In genomic region chr2:129729681-129730080, GRCm38 (mm10) we compare ENCODE assay signal across 21 mouse cellular contexts. TPM values are rescaled to one million over a fixed set of nuclear protein-coding genes. Genes with fewer than 3 reads are reported as not detected.
DNase-seq lines count a peak whose midpoint lies in the region; ATAC-seq and TF ChIP-seq lines count a peak whose summit lies in the region.
"Had no signal": no experiment of that assay in that cellular context is flagged by ENCODE, and none has a peak within 500 bp of the region (broad histone marks: within the 10 kb centered on the region; RNA-seq: fewer than 3 reads in every experiment).

No protein-coding gene starts in this region.

- H3K27me3 ChIP-seq in intestine, postnatal 0 days (replicated peaks; ENCODE audit: control insufficient read depth, insufficient read depth, low read length): no peaks in the 10 kb centered on the region
- no peaks in the 10 kb centered on the region for H3K27me3 ChIP-seq in intestine, embryonic 16.5 days (replicated peaks; ENCODE audit: control insufficient read depth, insufficient read depth, low read length)
- H3K27me3 ChIP-seq: embryonic facial prominence, embryonic 13.5 days; forebrain, embryonic 12.5 days; heart, embryonic 15.5 days; limb, embryonic 15.5 days; midbrain, embryonic 15.5 days had no signal

- TF ChIP-seq CTCF in intestine, postnatal 0 days (IDR thresholded peaks at IDR 0.05; ENCODE audit: low read depth): peak; percentile 37; the same call in 1 of the 2 replicates
- no peak for TF ChIP-seq CTCF in lung, adult 2 months (IDR thresholded peaks at IDR 0.05; ENCODE audit: insufficient read depth, low read length)

- H3K27ac ChIP-seq in intestine, postnatal 0 days (ENCODE audit: low read depth, low read length): no peak overlapping the region
- no peak overlapping the region for H3K27ac ChIP-seq in intestine, embryonic 16.5 days (ENCODE audit: low read length)
- H3K27ac ChIP-seq: embryonic facial prominence, embryonic 13.5 days; forebrain, embryonic 12.5 days; heart, embryonic 15.5 days; hindbrain, postnatal 0 days; kidney, postnatal 0 days; limb, embryonic 15.5 days; macrophage; midbrain, embryonic 15.5 days had no signal

- no peaks in the 10 kb centered on the region for H3K4me1 ChIP-seq in intestine, postnatal 0 days (replicated peaks; ENCODE audit: control insufficient read depth, insufficient read depth, low read length)
- H3K4me1 ChIP-seq in intestine, embryonic 16.5 days (ENCODE audit: control insufficient read depth, insufficient read depth, low read length): no peaks in the 10 kb centered on the region
- H3K4me1 ChIP-seq in lung, adult 2 months (ENCODE audit: control insufficient read depth, insufficient read depth, low read length): no peaks in the 10 kb centered on the region
- H3K4me1 ChIP-seq: embryonic facial prominence, embryonic 13.5 days; forebrain, embryonic 12.5 days; heart, embryonic 15.5 days; limb, embryonic 15.5 days; midbrain, embryonic 15.5 days had no signal

- TF ChIP-seq POLR2A in lung, adult 2 months (IDR thresholded peaks at IDR 0.05; ENCODE audit: borderline replicate concordance, extremely low read depth, low read depth, low read length): no peak

- no peak overlapping the region for H3K9ac ChIP-seq in intestine, postnatal 0 days (ENCODE audit: low read depth, low read length)
- no peak overlapping the region for H3K9ac ChIP-seq in intestine, embryonic 16.5 days (ENCODE audit: low read depth, low read length)
- H3K9ac ChIP-seq: embryonic facial prominence, embryonic 13.5 days; forebrain, embryonic 12.5 days; heart, embryonic 15.5 days; limb, embryonic 15.5 days; midbrain, embryonic 15.5 days had no signal

- WGBS in intestine, postnatal 0 days: 85% methylated on average over 1 of the region's 1 CpGs
- 90% methylated on average over 1 of the region's 1 CpGs for WGBS in intestine, embryonic 16.5 days
- WGBS in lung, adult 2 months: 72% methylated on average over 1 of the region's 1 CpGs

- H3K36me3 ChIP-seq in intestine, postnatal 0 days (ENCODE audit: control insufficient read depth, insufficient read depth): no peaks in the 10 kb centered on the region
- H3K36me3 ChIP-seq in intestine, embryonic 16.5 days (ENCODE audit: control insufficient read depth, insufficient read depth, low read length): no peaks in the 10 kb centered on the region
- H3K36me3 ChIP-seq: embryonic facial prominence, embryonic 13.5 days; forebrain, embryonic 12.5 days; heart, embryonic 15.5 days; limb, embryonic 15.5 days; midbrain, embryonic 15.5 days had no signal

- ATAC-seq in intestine, postnatal 0 days: no peak
- no peak for ATAC-seq in intestine, embryonic 16.5 days
- ATAC-seq: hindbrain, postnatal 0 days; midbrain, embryonic 15.5 days had no signal

- DNase-seq in adrenal gland, postnatal 14 days: peak; percentile 9
- DNase-seq in adrenal gland, adult 8-10 months: no peak
- peak; percentile 26 for DNase-seq in lung, postnatal 36 days
- no peak for DNase-seq in lung, adult 2 months
- peak; percentile 10 for DNase-seq in skeletal muscle tissue, adult 2 months (ENCODE audit: low read depth, low spot score)
- no peak for DNase-seq in urinary bladder, adult 18-20 months (ENCODE audit: low spot score in 2 of 2)
- DNase-seq: B cell, adult 2 months; cerebellum, adult 9-10 months; retina, postnatal 1 day; thymus, postnatal 14 days had no signal

- no peak overlapping the region for H3K4me3 ChIP-seq in intestine, postnatal 0 days (ENCODE audit: low read depth, low read length)
- H3K4me3 ChIP-seq in intestine, embryonic 16.5 days (ENCODE audit: low read length): no peak overlapping the region
- H3K4me3 ChIP-seq in lung, adult 2 months (replicated peaks; ENCODE audit: extremely low read depth, low read depth, low read length): no peak overlapping the region
- H3K4me3 ChIP-seq: embryonic facial prominence, embryonic 13.5 days; forebrain, embryonic 12.5 days; heart, embryonic 15.5 days; limb, embryonic 15.5 days; midbrain, embryonic 15.5 days had no signal

- H3K4me2 ChIP-seq in intestine, postnatal 0 days (replicated peaks; ENCODE audit: low read depth): no peak overlapping the region
- H3K4me2 ChIP-seq in intestine, embryonic 16.5 days (ENCODE audit: low read depth, low read length): no peak overlapping the region
- H3K4me2 ChIP-seq: embryonic facial prominence, embryonic 13.5 days; forebrain, embryonic 12.5 days; heart, embryonic 15.5 days; limb, embryonic 15.5 days; midbrain, embryonic 15.5 days had no signal

- H3K9me3 ChIP-seq in intestine, postnatal 0 days (ENCODE audit: control insufficient read depth): no peaks in the 10 kb centered on the region
- H3K9me3 ChIP-seq in intestine, embryonic 16.5 days (ENCODE audit: control insufficient read depth, low read length): no peaks in the 10 kb centered on the region
- H3K9me3 ChIP-seq: embryonic facial prominence, embryonic 13.5 days; forebrain, embryonic 12.5 days; heart, embryonic 15.5 days; limb, embryonic 15.5 days; midbrain, embryonic 15.5 days had no signal

RNA-seq across cellular contexts. Expression of gene Pdyn, which starts 30.0 kb away (rescaled TPM):
- not detected in 2 replicates for total RNA-seq in adrenal gland, postnatal 14 days (2021)
- under 1 TPM in 3 of 4 experiments, not detected in 1; 0.14 to 0.48 (median 0.43) TPM for total RNA-seq in adrenal gland, adult 8-10 months (2022)
- 1.2 and 1.5 TPM in 2 replicates for polyA plus RNA-seq in intestine, postnatal 0 days (2015; fragmentation: Nextera tagmentation; extraction: Ambion mirVana)
- polyA plus RNA-seq in intestine, embryonic 16.5 days (2015; fragmentation: Nextera tagmentation; extraction: Ambion mirVana): 0.92 and 1.2 TPM in 2 replicates
- not detected in 2 replicates for polyA plus RNA-seq in lung, adult 2 months (2012; rRNA removed)
- total RNA-seq: gastrocnemius, adult 8-10 months had no signal
- polyA plus RNA-seq: macrophage had no signal

Comparison
In these comparisons a context has a peak if more than half of its experiments do, and no peak if none do; other contexts are left out.
1. DNase-seq: peak in adrenal gland, postnatal 14 days (single experiment), lung, postnatal 36 days (single experiment) and skeletal muscle tissue, adult 2 months (single experiment); none in adrenal gland, adult 8-10 months (single experiment), lung, adult 2 months (single experiment) and urinary bladder, adult 18-20 months (0 of 2).